Mouse (Mus musculus): Measurements from ENCODE around the gene Zcchc17. TPM values are rescaled to one million over a fixed set of nuclear protein-coding genes. Genes with fewer than 3 reads are reported as not detected.

Zcchc17 gene
- 28.5 and 30.8 TPM in 2 replicates for polyA plus RNA-seq (2012; rRNA removed)

GRCm38 (mm10) chr4:130359486-130360237, at the start of gene Zcchc17, which contains the start of gene Snrnp40:
TSS of gene Zcchc17 (minus strand) at chr4:130359943.
TSS of gene Snrnp40 (plus strand) at chr4:130360132.

GRCm38 (mm10) chr4:130308231-130309081, 51.3 kb downstream of the Zcchc17 start, which contains the start of the genes Fabp3 and Gm10570:
TSS of gene Fabp3 (plus strand) at chr4:130308595.
TSS of gene Gm10570 (minus strand) at chr4:130308674.

GRCm38 (mm10) chr4:130279105-130279504, 80.6 kb downstream of the Zcchc17 start, which contains the start of gene Serinc2:
TSS of gene Serinc2 (minus strand) at chr4:130279205.

Other genes starting within 250 kb of the Zcchc17 start
- gene Hcrtr1, start 220.6 kb downstream of the Zcchc17 start, polyA plus RNA-seq (2012; rRNA removed), result 5.9 and 9.3 TPM in 2 replicates
- 203 and 220 TPM in 2 replicates for gene Tinagl1, start 184.8 kb downstream of the Zcchc17 start, polyA plus RNA-seq (2012; rRNA removed)
- gene Gm853, start 137.5 kb downstream of the Zcchc17 start, polyA plus RNA-seq (2012; rRNA removed), result not detected in 2 replicates
- gene Serinc2, start 80.7 kb downstream of the Zcchc17 start, polyA plus RNA-seq (2012; rRNA removed), result 493 and 559 TPM in 2 replicates
- gene Fabp3, start 51.3 kb downstream of the Zcchc17 start, polyA plus RNA-seq (2012; rRNA removed), result 89.0 and 108 TPM in 2 replicates
- gene Gm10570, start 51.3 kb downstream of the Zcchc17 start, polyA plus RNA-seq (2012; rRNA removed), result 0.25 TPM in 1 of 2 replicates, not detected in the other
- gene Snrnp40, start 189 bp upstream of the Zcchc17 start, polyA plus RNA-seq (2012; rRNA removed), result 9.4 and 9.7 TPM in 2 replicates
- gene Nkain1, start 214.2 kb upstream of the Zcchc17 start, polyA plus RNA-seq (2012; rRNA removed), result 1.4 and 2.7 TPM in 2 replicates

All from stomach, adult 2 months (tissue).